Mouse (Mus musculus) midbrain, embryonic 13.5 days (tissue): ENCODE measurements at regions not wholly inside any gene's neighbourhood (a gene's known extent, or its start where the extent isn't known, plus 50 kb on each side); places are given as distances from the start of the nearest gene placed in this dataset.
"Not testable (repeated sequence)": the region's sequence is repeated elsewhere in the genome, so short reads cannot be mapped to it uniquely, and the experiment has no call there.

ENCODE experiments used
- ATAC-seq: fragments of 200-750 bp; cut with Nextera tagmentation; 2 replicates; pipeline ENCODE4 v1.8.0; 2017; ENCODE audit warnings: mild to moderate bottlenecking, moderate TSS enrichment, moderate library complexity
- H3K27ac ChIP-seq: fragments of 300-500 bp; sonication (generic); 2 replicates; pipeline ENCODE4 v1.5.1; 2015; ENCODE audit warnings: inconsistent platforms, mild to moderate bottlenecking, moderate library complexity
- H3K27me3 ChIP-seq: fragments of 300-500 bp; sonication (generic); 2 replicates; pipeline ENCODE4 v1.6.1; 2015; ENCODE audit warnings: mild to moderate bottlenecking, inconsistent platforms
- H3K36me3 ChIP-seq: fragments of 300-500 bp; sonication (generic); 2 replicates; pipeline ENCODE4 v1.6.1; 2015; ENCODE audit warnings: mild to moderate bottlenecking, inconsistent platforms
- H3K4me1 ChIP-seq: fragments of 300-500 bp; sonication (generic); replicated peaks from 2 replicates; pipeline ENCODE4 v1.6.1; 2015; ENCODE audit warnings: inconsistent platforms
- H3K4me2 ChIP-seq: fragments of 300-500 bp; sonication (generic); replicated peaks from 2 replicates; pipeline ENCODE4 v1.6.1; 2015; ENCODE audit warnings: moderate library complexity, mild to moderate bottlenecking, inconsistent platforms
- H3K4me3 ChIP-seq: fragments of 300-500 bp; sonication (generic); replicated peaks from 2 replicates; pipeline ENCODE4 v1.5.1; 2015; ENCODE audit warnings: mild to moderate bottlenecking, inconsistent platforms
- H3K9ac ChIP-seq: fragments of 300-500 bp; sonication (generic); replicated peaks from 2 replicates; pipeline ENCODE4 v1.6.1; 2015; ENCODE audit warnings: mild to moderate bottlenecking, inconsistent platforms
- H3K9me3 ChIP-seq: fragments of 300-500 bp; sonication (generic); 2 replicates; pipeline ENCODE4 v1.6.1; 2016; ENCODE audit warnings: mild to moderate bottlenecking, inconsistent platforms
- WGBS: fragments of 180-500 bp; shearing (Covaris S2); methylation state at CpG from one replicate; pipeline ENCODE4 v1.1.7; 2015; 5-methylcytosine and 5-hydroxymethylcytosine counted together

GRCm38 (mm10) chr4:18620361-18620760, 984.9 kb upstream of the Gm12353 start:
- Histone ChIP-seq H3K9me3 (no peaks in the 10 kb centered on the region), H3K4me1 (no peaks in the 10 kb centered on the region), H3K27ac (no peak overlapping the region), H3K9ac (no peak overlapping the region), H3K27me3 (no peaks in the 10 kb centered on the region), H3K4me2 (no peak overlapping the region), H3K4me3 (no peak overlapping the region), H3K36me3 (no peaks in the 10 kb centered on the region)
- no peak for ATAC-seq

- H3K27me3 ChIP-seq, result no peaks in the 10 kb centered on the region
- no peak for ATAC-seq
- H3K4me1 ChIP-seq, result no peaks in the 10 kb centered on the region
- H3K9ac ChIP-seq, result no peak overlapping the region
- H3K9me3 ChIP-seq, result no peaks in the 10 kb centered on the region
- 91% methylated on average over 2 of the region's 2 CpGs for WGBS
- H3K4me2 ChIP-seq, result no peak overlapping the region
- H3K36me3 ChIP-seq, result no peaks in the 10 kb centered on the region
- H3K27ac ChIP-seq, result no peak overlapping the region
- H3K4me3 ChIP-seq, result no peak overlapping the region
These were observed 966.2 kb upstream of the Gm12353 start for GRCm38 (mm10) chr4:18639035-18639434.

GRCm38 (mm10) chr4:18649153-18649552, 956.1 kb upstream of the Gm12353 start:
- Histone ChIP-seq H3K9me3 (no peaks in the 10 kb centered on the region), H3K4me2 (no peak overlapping the region), H3K36me3 (no peaks in the 10 kb centered on the region), H3K9ac (no peak overlapping the region), H3K4me1 (no peaks in the 10 kb centered on the region), H3K27me3 (no peaks in the 10 kb centered on the region), H3K4me3 (no peak overlapping the region), H3K27ac (no peak overlapping the region)
- ATAC-seq, result no peak
- 41% methylated on average over 1 of the region's 1 CpGs for WGBS

- no peaks in the 10 kb centered on the region for H3K4me1 ChIP-seq
- no peak overlapping the region for H3K9ac ChIP-seq
- H3K36me3 ChIP-seq, result no peaks in the 10 kb centered on the region
- H3K4me2 ChIP-seq, result no peak overlapping the region
- ATAC-seq, result peak; percentile 74; the same call in 1 of the 2 replicates
- no peaks in the 10 kb centered on the region; the same call in 1 of the 2 replicates for H3K9me3 ChIP-seq
- no peak overlapping the region for H3K27ac ChIP-seq
- H3K4me3 ChIP-seq, result no peak overlapping the region
- WGBS, result 52% methylated on average over 3 of the region's 3 CpGs
- H3K27me3 ChIP-seq, result no peaks in the 10 kb centered on the region
These were observed 919.2 kb upstream of the Gm12353 start for GRCm38 (mm10) chr4:18685891-18686544.

- H3K9ac ChIP-seq, result no peak overlapping the region
- H3K4me1 ChIP-seq, result no peaks in the 10 kb centered on the region
- no peaks in the 10 kb centered on the region for H3K27me3 ChIP-seq
- H3K36me3 ChIP-seq, result no peaks in the 10 kb centered on the region
- H3K4me3 ChIP-seq, result no peak overlapping the region
- no peak overlapping the region for H3K4me2 ChIP-seq
- no peak overlapping the region for H3K27ac ChIP-seq
- ATAC-seq, result no peak
- H3K9me3 ChIP-seq, result no peaks in the 10 kb centered on the region; the same call in 1 of the 2 replicates
These were observed 911.2 kb upstream of the Gm12353 start for GRCm38 (mm10) chr4:18694076-18694475.

GRCm38 (mm10) chr4:18696246-18696645, 909.0 kb upstream of the Gm12353 start:
- WGBS, result 45% methylated on average over 3 of the region's 3 CpGs
- Histone ChIP-seq H3K27me3 (no peaks in the 10 kb centered on the region), H3K9ac (no peak overlapping the region), H3K4me2 (no peak overlapping the region), H3K27ac (no peak overlapping the region), H3K36me3 (no peaks in the 10 kb centered on the region), H3K9me3 (no peaks in the 10 kb centered on the region), H3K4me1 (no peaks in the 10 kb centered on the region), H3K4me3 (no peak overlapping the region)
- ATAC-seq, result no peak

GRCm38 (mm10) chr4:18744241-18744640, 861.0 kb upstream of the Gm12353 start:
- Histone ChIP-seq H3K27ac (no peak overlapping the region), H3K4me2 (no peak overlapping the region), H3K27me3 (no peaks in the 10 kb centered on the region), H3K9me3 (no peaks in the 10 kb centered on the region), H3K4me1 (no peaks in the 10 kb centered on the region), H3K36me3 (no peaks in the 10 kb centered on the region), H3K4me3 (no peak overlapping the region), H3K9ac (no peak overlapping the region)
- WGBS, result 93% methylated on average over 3 of the region's 3 CpGs
- ATAC-seq, result no peak

GRCm38 (mm10) chr4:18788398-18788797, 816.9 kb upstream of the Gm12353 start:
- no peaks in the 10 kb centered on the region for H3K9me3 ChIP-seq
- no peak overlapping the region for H3K27ac ChIP-seq
- H3K27me3 ChIP-seq, result no peaks in the 10 kb centered on the region
- no peak overlapping the region for H3K4me3 ChIP-seq
- peak; percentile 45; the same call in 1 of the 2 replicates for ATAC-seq
- H3K36me3 ChIP-seq, result no peaks in the 10 kb centered on the region
- H3K9ac ChIP-seq, result no peak overlapping the region
- H3K4me1 ChIP-seq, result no peaks in the 10 kb centered on the region
- no peak overlapping the region for H3K4me2 ChIP-seq

- no peak for ATAC-seq
- Histone ChIP-seq H3K36me3 (no peaks in the 10 kb centered on the region), H3K27ac (no peak overlapping the region), H3K27me3 (no peaks in the 10 kb centered on the region), H3K9me3 (no peaks in the 10 kb centered on the region), H3K4me3 (no peak overlapping the region), H3K9ac (no peak overlapping the region), H3K4me1 (no peaks in the 10 kb centered on the region), H3K4me2 (no peak overlapping the region)
- 87% methylated on average over 2 of the region's 2 CpGs for WGBS
These were observed 809.4 kb upstream of the Gm12353 start for GRCm38 (mm10) chr4:18795740-18796394.

- Histone ChIP-seq H3K27ac (no peak overlapping the region), H3K9me3 (no peaks in the 10 kb centered on the region), H3K4me1 (no peaks in the 10 kb centered on the region), H3K27me3 (no peaks in the 10 kb centered on the region), H3K36me3 (no peaks in the 10 kb centered on the region), H3K4me2 (no peak overlapping the region), H3K4me3 (no peak overlapping the region), H3K9ac (no peak overlapping the region)
- no peak for ATAC-seq
- 78% methylated on average over 2 of the region's 2 CpGs for WGBS
These were observed 808.9 kb upstream of the Gm12353 start for GRCm38 (mm10) chr4:18796395-18796740.

- H3K4me2 ChIP-seq, H3K36me3 ChIP-seq, H3K27ac ChIP-seq, ATAC-seq, H3K27me3 ChIP-seq, H3K4me3 ChIP-seq, H3K9ac ChIP-seq, H3K9me3 ChIP-seq, H3K4me1 ChIP-seq: not testable (repeated sequence)
- WGBS, result 94% methylated on average over 5 of the region's 5 CpGs
These were observed 802.1 kb upstream of the Gm12353 start for GRCm38 (mm10) chr4:18803109-18803508.
